Mouse (Mus musculus): ENCODE data around the gene Erg. TPM values are rescaled to one million over a fixed set of nuclear protein-coding genes. Genes with fewer than 3 reads are reported as not detected.

Erg gene
- polyA plus RNA-seq, 1 experiment from 2014 or later = 2.1 TPM

DNA sequence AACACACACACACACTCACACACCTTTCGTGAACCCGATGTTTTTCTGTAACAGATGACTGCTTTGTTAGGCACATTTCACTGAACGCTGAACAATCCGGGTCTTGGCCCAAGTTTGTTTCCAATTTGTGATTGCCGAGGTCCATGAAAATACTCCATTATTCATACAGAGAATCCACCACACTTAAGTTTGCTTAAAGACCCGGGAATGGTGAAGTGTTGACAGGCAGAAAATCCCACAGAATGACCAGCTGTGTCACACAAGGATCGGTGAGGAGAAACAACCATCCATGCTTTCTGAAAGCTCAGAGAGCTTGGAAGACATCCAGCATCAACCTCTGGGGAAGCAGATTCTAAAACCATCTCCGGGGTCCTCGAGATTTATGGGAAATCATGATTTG, 171.0 kb downstream of the Erg start:
- ATAC-seq (ENCODE audit: insufficient read depth, low FRiP score, low TSS enrichment) = no peak
- Histone ChIP-seq H3K27me3 (ENCODE audit: control insufficient read depth, insufficient read depth, low read length) (no peaks in the 10 kb centered on the region), H3K9me3 (ENCODE audit: control insufficient read depth, low read length) (no peaks in the 10 kb centered on the region), H3K9ac (ENCODE audit: low read length) (no peak overlapping the region), H3K4me1 (ENCODE audit: control insufficient read depth, insufficient read depth, low read length) (no peaks in the 10 kb centered on the region), H3K36me3 (ENCODE audit: control insufficient read depth, insufficient read depth, low read length) (no peaks in the 10 kb centered on the region), H3K4me2 (ENCODE audit: low read depth) (no peak overlapping the region), H3K27ac (ENCODE audit: low read depth, low read length) (no peak overlapping the region), H3K4me3 (ENCODE audit: low read depth, low read length) (no peak overlapping the region)
- DNase-seq (ENCODE audit: low spot score) = no peak
- 84% methylated on average over 9 of the region's 9 CpGs for WGBS

DNA sequence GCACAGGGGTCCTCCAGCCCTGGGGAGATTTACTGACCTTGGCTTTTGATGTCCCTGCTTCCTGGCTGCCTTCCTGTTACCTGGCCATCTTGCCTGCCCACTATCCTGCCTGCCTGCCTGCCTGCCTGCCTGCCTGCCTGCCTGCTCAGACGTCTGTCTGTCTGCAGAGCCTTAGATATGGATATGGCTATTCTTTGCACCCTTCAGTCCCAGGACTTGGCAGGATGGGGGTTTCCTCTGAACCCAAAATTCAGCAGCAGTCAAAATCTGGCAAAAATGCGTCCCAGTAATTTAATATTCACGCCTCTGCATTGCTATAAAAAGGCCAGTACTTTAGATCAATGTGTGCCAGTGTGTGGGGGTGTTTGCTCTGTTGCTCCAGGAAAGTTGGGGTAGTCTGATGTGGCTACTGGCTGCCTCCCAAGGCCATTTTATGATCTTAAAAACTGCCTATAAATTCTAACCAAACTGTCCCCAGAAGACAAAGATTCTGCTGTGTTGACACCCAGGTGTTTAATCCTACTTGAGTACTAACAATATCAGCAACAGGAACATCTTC, 172.9 kb downstream of the Erg start:
- Histone ChIP-seq H3K4me1 (ENCODE audit: control insufficient read depth, insufficient read depth, low read length) (no peaks in the 10 kb centered on the region), H3K9me3 (ENCODE audit: control insufficient read depth, low read length) (no peaks in the 10 kb centered on the region), H3K4me3 (ENCODE audit: low read depth, low read length) (no peak overlapping the region), H3K9ac (ENCODE audit: low read length) (no peak overlapping the region), H3K27me3 (ENCODE audit: control insufficient read depth, insufficient read depth, low read length) (no peaks in the 10 kb centered on the region), H3K4me2 (ENCODE audit: low read depth) (no peak overlapping the region), H3K36me3 (ENCODE audit: control insufficient read depth, insufficient read depth, low read length) (no peaks in the 10 kb centered on the region), H3K27ac (ENCODE audit: low read depth, low read length) (no peak overlapping the region)
- 67% methylated on average over 3 of the region's 3 CpGs for WGBS
- no peak for DNase-seq (ENCODE audit: low spot score)
- ATAC-seq (ENCODE audit: insufficient read depth, low FRiP score, low TSS enrichment) = no peak

DNA sequence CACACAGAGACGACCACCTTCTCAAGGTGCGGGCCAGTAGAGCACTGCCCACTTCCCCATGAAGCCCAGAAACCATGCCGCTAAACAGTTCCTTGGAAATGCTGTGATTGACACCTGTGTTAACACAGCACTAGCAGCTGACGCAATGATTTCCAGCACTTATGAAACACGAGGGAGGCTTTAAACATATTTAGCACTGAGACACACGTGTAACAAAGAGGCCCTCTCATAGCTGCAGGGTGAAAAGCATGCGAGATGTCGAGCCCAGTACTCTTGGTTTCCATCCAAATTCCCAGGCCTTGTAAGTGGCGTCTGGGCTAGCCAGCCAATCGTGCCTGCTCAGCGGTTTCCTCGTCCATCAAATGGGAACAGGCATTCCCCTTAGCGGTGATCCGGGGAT, 178.3 kb downstream of the Erg start:
- WGBS = 68% methylated on average over 14 of the region's 14 CpGs
- H3K27ac ChIP-seq (ENCODE audit: low read depth, low read length) = no peak overlapping the region
- no peaks in the 10 kb centered on the region for H3K36me3 ChIP-seq (ENCODE audit: control insufficient read depth, insufficient read depth, low read length)
- H3K4me3 ChIP-seq (ENCODE audit: low read depth, low read length) = no peak overlapping the region
- H3K9ac ChIP-seq (ENCODE audit: low read length) = no peak overlapping the region
- no peak for ATAC-seq (ENCODE audit: insufficient read depth, low FRiP score, low TSS enrichment)
- no peak overlapping the region for H3K4me2 ChIP-seq (ENCODE audit: low read depth)
- no peaks in the 10 kb centered on the region for H3K27me3 ChIP-seq (ENCODE audit: control insufficient read depth, insufficient read depth, low read length)
- DNase-seq (ENCODE audit: low spot score) = no peak
- H3K4me1 ChIP-seq (ENCODE audit: control insufficient read depth, insufficient read depth, low read length) = no peaks in the 10 kb centered on the region
- H3K9me3 ChIP-seq (ENCODE audit: control insufficient read depth, low read length) = no peaks in the 10 kb centered on the region

DNA sequence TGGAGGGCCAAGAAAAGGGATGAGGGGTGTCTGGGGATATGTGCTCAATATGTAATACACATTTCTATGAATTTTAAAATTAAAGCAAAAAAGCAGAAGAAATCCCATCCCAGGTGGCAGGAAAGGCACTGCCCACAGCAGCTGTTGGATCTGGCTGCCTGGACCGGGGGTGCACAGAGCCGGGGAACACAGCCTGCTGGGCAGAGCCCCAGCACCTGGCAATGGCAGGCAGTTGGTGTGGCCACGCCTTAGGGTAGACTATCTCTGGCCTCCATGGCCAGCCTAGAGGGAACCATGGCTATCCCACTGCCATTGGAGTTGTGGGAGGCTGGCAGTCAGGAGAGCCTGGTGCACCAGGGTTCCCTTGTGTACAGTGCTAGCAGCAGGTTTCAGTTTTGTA, 180.9 kb downstream of the Erg start:
- Histone ChIP-seq H3K4me2 (ENCODE audit: low read depth) (no peak overlapping the region), H3K27ac (ENCODE audit: low read depth, low read length) (no peak overlapping the region), H3K4me3 (ENCODE audit: low read depth, low read length) (no peak overlapping the region), H3K9me3 (ENCODE audit: control insufficient read depth, low read length) (no peaks in the 10 kb centered on the region), H3K36me3 (ENCODE audit: control insufficient read depth, insufficient read depth, low read length) (no peaks in the 10 kb centered on the region), H3K9ac (ENCODE audit: low read length) (no peak overlapping the region), H3K4me1 (ENCODE audit: control insufficient read depth, insufficient read depth, low read length) (no peaks in the 10 kb centered on the region), H3K27me3 (ENCODE audit: control insufficient read depth, insufficient read depth, low read length) (no peaks in the 10 kb centered on the region)
- ATAC-seq (ENCODE audit: insufficient read depth, low FRiP score, low TSS enrichment) (no peak), DNase-seq (ENCODE audit: low spot score) (no peak)
- WGBS = 77% methylated on average over 3 of the region's 3 CpGs

DNA sequence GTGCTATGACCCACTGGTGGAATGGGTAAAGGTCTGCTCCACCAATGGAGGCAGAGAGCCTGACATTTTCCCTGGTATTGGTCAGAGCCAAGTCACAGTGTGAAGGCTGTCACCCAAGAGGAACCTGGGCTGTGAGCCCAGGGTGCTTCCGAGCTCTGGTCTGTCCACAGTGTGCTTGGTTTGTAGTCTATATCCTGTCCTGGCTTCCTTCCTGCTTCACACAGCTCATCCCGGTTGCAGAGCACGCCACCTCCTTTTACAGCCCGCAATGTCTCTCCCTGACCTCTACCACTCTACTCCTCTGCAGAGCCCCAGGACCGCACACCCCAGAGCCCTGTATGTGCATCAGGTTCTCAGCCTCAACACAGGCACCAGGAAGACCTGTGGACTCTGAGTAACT, 182.9 kb downstream of the Erg start:
- DNase-seq (ENCODE audit: low spot score) (no peak), ATAC-seq (ENCODE audit: insufficient read depth, low FRiP score, low TSS enrichment) (no peak)
- Histone ChIP-seq H3K4me2 (ENCODE audit: low read depth) (no peak overlapping the region), H3K27ac (ENCODE audit: low read depth, low read length) (no peak overlapping the region), H3K9ac (ENCODE audit: low read length) (no peak overlapping the region), H3K4me3 (ENCODE audit: low read depth, low read length) (no peak overlapping the region), H3K9me3 (ENCODE audit: control insufficient read depth, low read length) (no peaks in the 10 kb centered on the region), H3K36me3 (ENCODE audit: control insufficient read depth, insufficient read depth, low read length) (no peaks in the 10 kb centered on the region), H3K27me3 (ENCODE audit: control insufficient read depth, insufficient read depth, low read length) (no peaks in the 10 kb centered on the region), H3K4me1 (ENCODE audit: control insufficient read depth, insufficient read depth, low read length) (no peaks in the 10 kb centered on the region)
- WGBS = 88% methylated on average over 5 of the region's 5 CpGs

DNA sequence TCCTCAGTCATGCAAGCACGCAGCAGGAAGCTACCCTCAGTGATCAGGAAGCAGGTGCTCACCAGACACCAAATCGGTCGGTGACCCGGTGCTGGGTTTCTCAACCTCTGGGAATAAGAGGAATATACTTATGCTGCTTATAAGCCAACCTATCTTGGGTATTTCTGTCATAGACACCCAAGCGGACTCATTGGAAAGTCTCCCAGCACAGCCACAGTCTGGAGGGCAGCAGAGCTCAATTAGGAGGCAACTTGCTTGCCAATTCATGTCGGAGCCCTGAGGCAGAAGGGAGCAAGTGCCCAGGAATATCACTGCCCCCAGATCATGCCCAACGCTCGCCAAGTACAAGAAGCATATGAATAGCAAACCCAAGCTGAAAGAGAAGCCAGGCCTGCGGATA, 184.5 kb downstream of the Erg start:
- DNase-seq (ENCODE audit: low spot score) = no peak
- Histone ChIP-seq H3K9ac (ENCODE audit: low read length) (no peak overlapping the region), H3K27me3 (ENCODE audit: control insufficient read depth, insufficient read depth, low read length) (no peaks in the 10 kb centered on the region), H3K4me2 (ENCODE audit: low read depth) (no peak overlapping the region), H3K4me1 (ENCODE audit: control insufficient read depth, insufficient read depth, low read length) (no peaks in the 10 kb centered on the region), H3K9me3 (ENCODE audit: control insufficient read depth, low read length) (no peaks in the 10 kb centered on the region), H3K36me3 (ENCODE audit: control insufficient read depth, insufficient read depth, low read length) (no peaks in the 10 kb centered on the region), H3K27ac (ENCODE audit: low read depth, low read length) (no peak overlapping the region), H3K4me3 (ENCODE audit: low read depth, low read length) (no peak overlapping the region)
- ATAC-seq (ENCODE audit: insufficient read depth, low FRiP score, low TSS enrichment) = no peak
- WGBS = 87% methylated on average over 9 of the region's 9 CpGs

DNA sequence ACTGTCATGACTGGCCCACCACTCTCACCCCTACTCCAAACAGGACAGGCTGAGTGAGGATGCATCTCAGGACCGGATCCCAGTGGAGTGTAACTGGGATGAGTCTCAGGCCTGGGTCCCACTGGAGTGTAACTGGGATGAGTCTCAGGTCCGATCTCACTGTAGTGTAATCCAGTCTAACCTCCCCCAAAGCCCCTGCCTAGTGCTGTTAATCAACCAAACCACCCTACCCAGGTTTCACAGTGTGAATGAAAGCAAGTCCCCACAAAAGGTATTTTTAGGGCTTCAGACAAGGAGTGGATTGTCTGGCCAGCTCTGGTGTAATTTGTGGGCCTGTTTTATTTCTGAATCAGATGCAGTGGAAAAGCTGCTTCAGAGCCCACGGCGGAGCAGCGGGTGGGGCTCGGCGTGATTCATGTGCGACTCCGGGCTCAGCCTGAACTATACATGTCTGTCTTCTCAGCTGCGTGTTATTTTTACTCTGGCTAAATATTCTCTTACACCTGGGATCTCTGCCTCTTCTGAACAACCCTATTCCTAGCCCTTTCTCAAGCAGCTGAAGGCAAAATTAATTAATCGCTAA, 187.5 kb downstream of the Erg start:
- no peak overlapping the region for H3K9ac ChIP-seq (ENCODE audit: low read length)
- ATAC-seq (ENCODE audit: insufficient read depth, low FRiP score, low TSS enrichment) (no peak), DNase-seq (ENCODE audit: low spot score) (no peak)
- no peak overlapping the region for H3K4me3 ChIP-seq (ENCODE audit: low read depth, low read length)
- no peaks in the 10 kb centered on the region for H3K4me1 ChIP-seq (ENCODE audit: control insufficient read depth, insufficient read depth, low read length)
- 79% methylated on average over 11 of the region's 11 CpGs for WGBS
- H3K27ac ChIP-seq (ENCODE audit: low read depth, low read length) = no peak overlapping the region
- no peak overlapping the region for H3K4me2 ChIP-seq (ENCODE audit: low read depth)
- no peaks in the 10 kb centered on the region for H3K9me3 ChIP-seq (ENCODE audit: control insufficient read depth, low read length)
- H3K36me3 ChIP-seq (ENCODE audit: control insufficient read depth, insufficient read depth, low read length) = no peaks in the 10 kb centered on the region
- H3K27me3 ChIP-seq (ENCODE audit: control insufficient read depth, insufficient read depth, low read length) = no peaks in the 10 kb centered on the region

DNA sequence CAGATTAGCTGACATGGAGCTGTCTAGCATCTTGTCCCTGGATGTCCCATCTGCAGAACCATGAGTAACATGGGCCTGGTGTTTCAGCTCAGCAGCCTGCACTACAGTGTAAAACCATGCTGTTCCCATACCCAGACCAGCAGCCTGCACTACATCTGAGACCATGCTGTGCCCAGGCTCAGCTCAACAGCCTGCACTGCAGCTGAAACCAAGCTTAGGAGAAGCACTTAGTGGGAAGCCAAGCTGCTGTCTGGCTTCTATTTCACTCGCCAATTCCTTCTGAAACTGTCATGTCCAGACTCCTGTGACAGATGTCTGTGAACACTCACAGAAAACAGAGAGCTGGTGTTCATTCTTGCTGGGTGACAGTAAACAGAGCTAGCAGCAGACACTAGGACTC, 195.6 kb downstream of the Erg start:
- DNase-seq (ENCODE audit: low spot score) (no peak), ATAC-seq (ENCODE audit: insufficient read depth, low FRiP score, low TSS enrichment) (no peak)
- no peak overlapping the region for H3K27ac ChIP-seq (ENCODE audit: low read depth, low read length)
- H3K27me3 ChIP-seq (ENCODE audit: control insufficient read depth, insufficient read depth, low read length) = no peaks in the 10 kb centered on the region
- H3K4me3 ChIP-seq (ENCODE audit: low read depth, low read length) = no peak overlapping the region
- no peaks in the 10 kb centered on the region for H3K4me1 ChIP-seq (ENCODE audit: control insufficient read depth, insufficient read depth, low read length)
- no peaks in the 10 kb centered on the region for H3K9me3 ChIP-seq (ENCODE audit: control insufficient read depth, low read length)
- no peaks in the 10 kb centered on the region for H3K36me3 ChIP-seq (ENCODE audit: control insufficient read depth, insufficient read depth, low read length)
- WGBS = 74% methylated on average over 1 of the region's 1 CpGs
- no peak overlapping the region for H3K4me2 ChIP-seq (ENCODE audit: low read depth)
- H3K9ac ChIP-seq (ENCODE audit: low read length) = no peak overlapping the region

DNA sequence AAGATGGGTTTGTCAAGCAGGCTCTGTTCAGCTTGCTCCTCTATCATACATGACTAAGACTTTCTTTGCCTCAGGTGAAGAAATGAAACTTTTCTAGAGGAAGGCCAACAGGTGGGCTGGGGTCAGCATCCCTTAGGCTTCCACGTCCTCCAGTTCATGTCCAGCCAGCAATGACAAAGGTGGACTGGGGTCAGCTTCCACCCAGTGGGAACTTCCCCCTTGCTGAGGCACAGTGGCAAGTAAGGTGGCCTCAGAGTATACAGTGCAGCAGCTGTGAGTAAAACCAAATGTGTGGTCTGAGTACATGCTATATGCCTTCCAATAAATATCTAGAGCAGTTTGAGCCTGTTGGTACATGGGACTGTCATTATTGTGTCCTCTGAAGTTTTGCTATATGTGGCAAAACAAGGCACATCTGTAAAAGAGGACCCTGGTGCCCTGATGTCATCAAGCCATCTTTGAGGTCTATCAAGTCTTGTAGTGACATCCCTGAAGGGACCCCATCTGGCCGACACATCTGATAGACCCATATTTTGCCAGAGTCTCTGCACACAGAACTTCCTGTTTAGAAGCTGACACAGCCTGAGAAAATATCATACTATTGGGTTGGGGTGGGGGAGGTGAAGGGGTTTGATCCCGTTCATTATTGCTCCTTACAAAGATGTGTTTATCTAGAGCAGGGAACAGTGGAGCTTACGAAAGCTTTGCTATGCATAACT, 197.4 kb downstream of the Erg start:
- Histone ChIP-seq H3K4me3 (ENCODE audit: low read depth, low read length) (no peak overlapping the region), H3K4me2 (ENCODE audit: low read depth) (no peak overlapping the region), H3K27me3 (ENCODE audit: control insufficient read depth, insufficient read depth, low read length) (no peaks in the 10 kb centered on the region), H3K36me3 (ENCODE audit: control insufficient read depth, insufficient read depth, low read length) (no peaks in the 10 kb centered on the region), H3K27ac (ENCODE audit: low read depth, low read length) (no peak overlapping the region), H3K9me3 (ENCODE audit: control insufficient read depth, low read length) (no peaks in the 10 kb centered on the region), H3K9ac (ENCODE audit: low read length) (no peak overlapping the region), H3K4me1 (ENCODE audit: control insufficient read depth, insufficient read depth, low read length) (no peaks in the 10 kb centered on the region)
- ATAC-seq (ENCODE audit: insufficient read depth, low FRiP score, low TSS enrichment) (no peak), DNase-seq (ENCODE audit: low spot score) (no peak)
- 80% methylated on average over 4 of the region's 4 CpGs for WGBS

Data from neural tube, embryonic 11.5 days (tissue).